Mouse (Mus musculus) forebrain, embryonic 13.5 days (tissue): ENCODE measurements at regions not wholly inside any gene's neighbourhood (a gene's known extent, or its start where the extent isn't known, plus 50 kb on each side); places are given as distances from the start of the nearest gene placed in this dataset.
A peak's percentile ranks its signal among the peaks of the same experiment; 100 is the strongest.

ENCODE experiments used
- ATAC-seq: fragments of 200-750 bp; cut with Nextera tagmentation; 2 replicates; pipeline ENCODE4 v1.8.0; 2017
- H3K27ac ChIP-seq: fragments of 300-500 bp; sonication (generic); 2 replicates; pipeline ENCODE4 v1.5.1; 2015; ENCODE audit warnings: inconsistent platforms, mild to moderate bottlenecking, moderate library complexity
- H3K27me3 ChIP-seq: fragments of 300-500 bp; sonication (generic); 2 replicates; pipeline ENCODE4 v1.6.1; 2015; ENCODE audit warnings: mild to moderate bottlenecking, inconsistent platforms
- H3K36me3 ChIP-seq: fragments of 300-500 bp; sonication (generic); 2 replicates; pipeline ENCODE4 v1.6.1; 2015; ENCODE audit warnings: mild to moderate bottlenecking, inconsistent platforms; ENCODE audit not compliant: poor library complexity, severe bottlenecking
- H3K4me1 ChIP-seq: fragments of 300-500 bp; sonication (generic); 2 replicates; pipeline ENCODE4 v1.6.1; 2015; ENCODE audit warnings: inconsistent platforms
- H3K4me2 ChIP-seq: fragments of 300-500 bp; sonication (generic); 2 replicates; pipeline ENCODE4 v1.6.1; 2015; ENCODE audit warnings: inconsistent platforms, mild to moderate bottlenecking, moderate library complexity
- H3K4me3 ChIP-seq: fragments of 300-500 bp; sonication (generic); 2 replicates; pipeline ENCODE4 v1.5.1; 2015; ENCODE audit warnings: mild to moderate bottlenecking, inconsistent platforms
- H3K9ac ChIP-seq: fragments of 300-500 bp; sonication (generic); 2 replicates; pipeline ENCODE4 v1.6.1; 2015; ENCODE audit warnings: mild to moderate bottlenecking, inconsistent platforms
- H3K9me3 ChIP-seq: fragments of 300-500 bp; sonication (generic); replicated peaks from 2 replicates; pipeline ENCODE4 v1.6.1; 2016; ENCODE audit warnings: inconsistent platforms
- WGBS: fragments of 180-500 bp; shearing (Covaris S2); methylation state at CpG from one replicate; pipeline ENCODE4 v1.1.7; 2015; 5-methylcytosine and 5-hydroxymethylcytosine counted together

DNA sequence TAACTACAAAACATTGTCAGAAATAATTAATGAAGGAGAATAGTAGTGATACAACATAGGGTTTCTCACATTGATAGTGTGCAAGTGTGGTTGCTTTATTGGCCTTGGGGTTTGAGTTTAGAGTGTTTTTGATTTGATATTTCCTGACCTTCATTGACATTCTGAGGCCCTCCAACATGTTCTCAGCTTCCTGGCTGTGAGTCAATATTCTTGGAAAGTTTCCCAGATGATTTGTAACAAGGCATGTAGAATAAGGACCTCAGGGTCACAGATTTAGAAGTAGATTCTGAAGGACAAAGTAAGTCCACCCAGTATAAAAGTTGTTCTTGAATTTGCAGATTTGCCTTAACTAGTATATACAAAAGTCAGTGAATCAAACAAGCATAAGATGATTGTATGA is 969.7 kb upstream of the Pcdh9 start:
- no peak overlapping the region for H3K4me3 ChIP-seq
- no peak overlapping the region for H3K4me2 ChIP-seq
- H3K27me3 ChIP-seq, result no peaks in the 10 kb centered on the region
- no peaks in the 10 kb centered on the region for H3K36me3 ChIP-seq
- H3K27ac ChIP-seq, result no peak overlapping the region
- no peak for ATAC-seq
- no peak overlapping the region for H3K9ac ChIP-seq
- H3K9me3 ChIP-seq, result no peaks in the 10 kb centered on the region
- no peaks in the 10 kb centered on the region for H3K4me1 ChIP-seq

DNA sequence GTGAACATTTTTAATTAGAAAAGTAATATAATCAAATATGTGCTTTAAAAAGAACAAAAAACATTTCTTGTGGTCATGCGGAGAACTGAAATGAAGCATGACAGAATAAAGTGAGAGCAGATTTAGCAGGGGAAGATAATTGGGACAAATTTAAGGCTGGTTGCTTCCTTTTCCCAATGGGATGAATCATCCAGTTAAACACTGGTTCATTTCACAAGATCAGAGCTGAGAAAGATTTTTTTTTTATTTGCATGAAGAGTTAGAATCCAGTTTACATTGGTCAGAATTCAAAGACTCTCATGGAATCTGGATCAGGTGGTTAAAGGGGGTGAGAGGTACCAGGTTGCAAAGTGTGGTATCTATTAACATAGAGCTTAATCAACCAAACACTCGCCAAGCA is 978.5 kb upstream of the Pcdh9 start:
- H3K4me1 ChIP-seq, result no peaks in the 10 kb centered on the region
- ATAC-seq, result no peak
- no peaks in the 10 kb centered on the region for H3K36me3 ChIP-seq
- 35% methylated on average over 2 of the region's 2 CpGs for WGBS
- no peaks in the 10 kb centered on the region for H3K9me3 ChIP-seq
- no peaks in the 10 kb centered on the region for H3K27me3 ChIP-seq
- H3K4me3 ChIP-seq, result no peak overlapping the region
- no peak overlapping the region for H3K9ac ChIP-seq
- H3K27ac ChIP-seq, result no peak overlapping the region
- H3K4me2 ChIP-seq, result no peak overlapping the region

DNA sequence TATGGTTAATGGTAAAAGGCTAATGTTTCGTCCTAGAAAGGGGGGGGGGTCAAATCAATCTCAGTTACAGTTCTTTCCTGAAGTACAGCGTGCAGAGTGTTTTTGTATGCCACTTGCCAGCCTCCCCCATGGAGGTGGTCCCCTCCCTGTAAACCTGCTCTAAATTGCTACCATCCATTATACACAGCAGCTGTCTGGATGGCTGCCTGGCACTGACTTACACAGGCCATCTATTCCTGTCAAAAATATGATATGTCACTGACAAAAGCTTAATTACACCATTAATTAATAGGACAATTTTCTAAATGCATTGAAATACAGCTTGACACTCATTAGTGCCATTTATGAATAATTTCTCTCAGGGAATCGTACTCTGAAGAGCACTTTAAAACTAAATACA is 995.0 kb upstream of the 4921530L21Rik start:
- Histone ChIP-seq H3K27ac (no peak overlapping the region), H3K4me1 (no peaks in the 10 kb centered on the region), H3K4me3 (no peak overlapping the region), H3K36me3 (no peaks in the 10 kb centered on the region), H3K9me3 (no peaks in the 10 kb centered on the region), H3K4me2 (no peak overlapping the region), H3K9ac (no peak overlapping the region), H3K27me3 (no peaks in the 10 kb centered on the region)
- ATAC-seq, result peak; percentile 93
- WGBS, result 53% methylated on average over 3 of the region's 3 CpGs

DNA sequence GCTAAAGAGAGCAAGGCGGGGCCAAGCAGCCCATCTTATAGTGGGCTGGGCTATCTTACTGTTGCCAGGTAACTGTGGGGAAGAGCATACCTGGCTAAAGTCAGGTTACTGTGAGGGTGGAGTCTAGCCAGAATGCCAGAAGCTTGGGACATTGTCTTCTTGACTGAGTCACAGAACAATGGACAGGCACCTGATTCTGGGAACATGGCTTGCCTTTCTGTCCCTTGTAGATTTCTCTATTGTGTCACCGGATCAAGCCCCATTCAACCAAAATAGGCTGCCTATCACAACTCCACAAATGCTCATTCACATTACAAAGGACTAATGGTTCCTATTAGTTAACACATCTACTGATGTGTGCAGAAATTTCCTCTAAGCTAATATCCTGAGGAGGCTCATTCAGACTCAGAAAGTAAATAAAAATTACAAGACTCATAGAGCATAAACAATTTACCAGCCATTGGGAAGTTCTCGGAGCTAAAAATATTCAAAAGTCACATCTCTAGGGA is 985.7 kb upstream of the 4921530L21Rik start:
- Histone ChIP-seq H3K36me3 (no peaks in the 10 kb centered on the region), H3K4me2 (no peak overlapping the region), H3K27ac (no peak overlapping the region), H3K9me3 (no peaks in the 10 kb centered on the region), H3K4me1 (no peaks in the 10 kb centered on the region), H3K4me3 (no peak overlapping the region), H3K27me3 (no peaks in the 10 kb centered on the region), H3K9ac (no peak overlapping the region)
- WGBS, result 59% methylated on average over 3 of the region's 3 CpGs
- no peak for ATAC-seq

DNA sequence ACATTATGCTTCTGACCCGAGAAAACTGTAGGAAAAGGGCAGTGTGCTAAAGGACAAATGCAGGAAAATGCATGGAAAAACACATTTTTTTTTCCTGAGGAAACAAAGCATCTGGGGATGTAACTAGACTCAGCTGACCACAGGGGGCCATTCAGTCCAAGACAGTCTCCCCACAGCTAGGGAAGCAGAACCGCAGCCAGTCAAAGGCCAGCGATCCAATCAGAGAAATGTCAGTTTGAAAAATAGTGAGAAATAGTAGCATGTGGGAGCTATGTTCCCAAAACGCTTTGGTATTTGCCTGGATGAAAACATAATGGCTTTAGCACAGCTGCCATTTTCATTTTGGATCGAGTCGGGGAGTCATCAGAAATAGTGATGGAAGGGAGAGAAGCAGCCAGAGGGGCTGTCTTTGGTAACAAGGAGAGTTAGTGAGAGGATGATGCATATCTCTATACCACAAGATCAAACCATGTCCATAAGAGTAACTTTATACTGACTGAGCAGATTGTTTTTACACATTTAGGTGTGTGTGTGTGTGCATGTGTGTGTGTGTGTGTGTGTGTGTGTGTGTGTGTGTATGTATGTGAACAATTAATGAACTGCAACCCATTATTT is 982.3 kb upstream of the 4921530L21Rik start:
- Histone ChIP-seq H3K4me1 (no peaks in the 10 kb centered on the region), H3K4me2 (0 out of 2 replicates have a peak overlapping the region, but pooled peaks have one; percentile 6), H3K27ac (no peak overlapping the region), H3K36me3 (no peaks in the 10 kb centered on the region), H3K9me3 (no peaks in the 10 kb centered on the region), H3K9ac (no peak overlapping the region), H3K4me3 (no peak overlapping the region), H3K27me3 (no peaks in the 10 kb centered on the region)
- peak; percentile 19; the same call in 1 of the 2 replicates for ATAC-seq
- 28% methylated on average over 6 of the region's 6 CpGs for WGBS

DNA sequence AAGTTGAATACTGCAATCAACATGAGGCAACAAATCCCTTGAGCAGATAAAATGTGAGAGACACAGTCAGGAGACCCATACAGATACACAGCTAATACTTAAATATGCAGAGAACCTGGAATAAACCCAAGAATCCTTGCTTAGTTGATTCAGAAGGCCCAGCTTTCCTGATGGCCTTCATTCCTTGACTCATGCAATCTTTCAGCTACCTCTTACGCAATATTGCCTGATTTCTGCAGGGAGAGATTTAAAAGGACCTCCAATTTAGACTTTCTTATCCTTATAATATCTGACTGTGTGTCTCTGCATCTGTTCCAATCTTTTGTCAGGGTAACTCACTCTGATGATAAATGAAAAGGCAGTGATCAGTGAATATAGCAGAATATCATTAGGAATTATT is 968.7 kb upstream of the 4921530L21Rik start:
- Histone ChIP-seq H3K27me3 (no peaks in the 10 kb centered on the region), H3K9me3 (no peaks in the 10 kb centered on the region), H3K36me3 (no peaks in the 10 kb centered on the region), H3K9ac (no peak overlapping the region), H3K27ac (no peak overlapping the region), H3K4me2 (no peak overlapping the region), H3K4me3 (no peak overlapping the region), H3K4me1 (no peaks in the 10 kb centered on the region)
- ATAC-seq, result no peak
- 91% methylated on average over 1 of the region's 1 CpGs for WGBS

DNA sequence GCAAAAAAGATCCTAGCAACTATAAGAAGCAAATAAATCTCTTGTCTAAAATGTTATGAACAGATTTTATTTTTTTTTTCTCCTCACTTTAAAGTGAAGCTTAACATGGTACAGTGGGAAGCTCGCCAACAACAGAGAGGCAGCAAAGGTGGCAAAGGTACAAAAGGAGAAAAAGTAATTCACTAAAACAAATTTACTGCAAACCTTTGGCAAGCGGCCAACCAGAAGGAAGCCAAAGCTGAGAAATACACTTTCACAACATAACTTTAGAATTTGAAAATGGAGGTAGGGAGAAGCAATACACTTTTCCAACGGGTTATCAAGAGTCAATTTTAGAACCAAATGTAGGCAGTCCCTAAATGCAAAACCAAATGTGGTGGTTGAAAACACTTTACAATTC is 939.6 kb upstream of the 4921530L21Rik start:
- ATAC-seq, result no peak
- Histone ChIP-seq H3K27ac (no peak overlapping the region), H3K9ac (no peak overlapping the region), H3K36me3 (no peaks in the 10 kb centered on the region), H3K4me1 (no peaks in the 10 kb centered on the region), H3K9me3 (no peaks in the 10 kb centered on the region), H3K4me2 (no peak overlapping the region), H3K4me3 (no peak overlapping the region), H3K27me3 (no peaks in the 10 kb centered on the region)
- 77% methylated on average over 3 of the region's 3 CpGs for WGBS
